Mouse (Mus musculus): ENCODE data around the gene Fgf23.

Fgf23 gene

DNA sequence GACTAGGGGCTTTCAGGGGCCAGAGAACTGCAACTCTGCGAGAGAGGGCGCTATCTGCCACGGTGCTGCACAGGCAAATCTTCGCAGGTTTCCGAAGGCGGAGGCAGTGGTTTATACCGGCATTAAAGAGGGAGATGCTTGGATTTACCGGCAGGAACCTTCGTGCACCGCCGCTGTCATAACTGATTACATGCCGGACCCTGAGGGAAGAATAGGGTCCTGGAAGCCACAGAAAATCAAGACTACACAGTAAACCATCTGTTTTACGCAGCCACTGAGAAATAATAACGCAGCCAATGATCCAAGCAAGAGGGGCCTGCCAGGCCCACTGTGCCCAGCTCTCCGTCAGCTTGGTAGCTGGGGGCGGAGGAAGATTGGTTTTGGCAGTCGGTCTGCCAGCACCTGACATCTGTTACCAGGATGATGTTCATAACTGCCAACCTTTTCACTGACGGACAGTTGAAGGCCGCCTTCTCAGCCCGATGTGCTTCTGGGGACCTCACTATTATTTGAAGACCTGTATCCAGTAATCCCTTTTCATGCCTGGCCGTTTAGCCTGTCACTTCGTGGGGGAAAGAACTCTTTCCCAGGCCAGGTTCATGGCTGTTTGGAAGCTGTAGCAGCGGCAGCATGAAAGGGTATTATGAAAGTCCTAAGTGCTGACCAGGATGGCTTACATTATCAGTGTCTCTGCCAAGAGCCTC, 42.2 kb downstream of the Fgf23 start:
- DNase-seq = no peak

DNA sequence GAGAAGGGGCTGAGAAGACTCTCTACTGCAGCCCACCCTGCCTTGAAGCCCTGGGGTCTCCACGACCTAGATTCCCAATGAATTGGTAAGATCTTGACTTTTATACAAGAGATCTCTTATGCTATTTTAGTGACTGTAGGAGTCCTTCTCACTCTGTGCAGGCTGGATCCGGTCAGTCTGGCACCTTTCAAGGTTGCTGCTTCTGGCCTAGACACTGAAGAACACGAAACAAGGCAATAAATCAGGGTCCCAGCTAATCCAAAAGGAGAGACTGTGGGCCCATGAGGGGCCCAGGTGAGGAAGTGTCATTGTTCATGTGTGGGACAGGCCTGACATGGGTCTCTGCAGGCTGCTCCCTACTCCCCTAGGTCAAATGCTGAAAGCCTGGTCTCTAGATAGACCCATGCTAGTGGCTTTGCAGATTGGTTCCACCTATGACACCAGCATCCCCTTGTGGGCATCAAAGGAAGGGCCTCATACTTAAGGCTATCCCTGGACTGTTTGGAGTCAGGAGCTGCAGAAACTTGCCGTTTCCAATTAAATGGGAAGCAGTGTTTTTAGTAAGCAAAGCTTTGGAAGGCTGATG, 49.6 kb downstream of the Fgf23 start:
- DNase-seq = no peak

GRCm38 (mm10) chr6:127122996-127123395, 50.3 kb downstream of the Fgf23 start:
- no peak for DNase-seq

GRCm38 (mm10) chr6:127123506-127123905, 50.8 kb downstream of the Fgf23 start:
- DNase-seq = no peak

DNA sequence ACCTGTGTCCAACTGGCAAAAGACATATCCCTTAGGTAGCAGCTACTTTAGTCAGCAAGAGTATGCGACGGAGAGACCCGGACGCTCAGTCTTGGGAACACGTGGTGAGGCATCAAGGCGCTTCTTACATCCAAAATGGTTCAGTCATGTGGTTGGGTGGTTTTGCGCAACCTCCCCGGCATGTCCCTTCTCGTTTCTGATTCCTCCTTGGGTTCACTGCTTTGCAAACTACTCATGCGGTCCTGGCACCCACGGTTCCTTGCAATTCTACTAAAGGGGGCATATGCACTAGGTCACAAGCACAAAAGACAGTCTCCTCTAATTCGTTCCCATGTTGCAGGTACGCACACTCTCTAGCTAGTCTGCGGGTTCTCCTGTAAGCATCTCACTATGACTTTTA, 57.0 kb downstream of the Fgf23 start:
- no peak for DNase-seq

GRCm38 (mm10) chr6:127130377-127130776, 57.7 kb downstream of the Fgf23 start:
- no peak for DNase-seq

All from lung, postnatal 14 days (tissue).